Mouse (Mus musculus): ENCODE measurements around the gene Slc35a1.

Gene Slc35a1

DNA sequence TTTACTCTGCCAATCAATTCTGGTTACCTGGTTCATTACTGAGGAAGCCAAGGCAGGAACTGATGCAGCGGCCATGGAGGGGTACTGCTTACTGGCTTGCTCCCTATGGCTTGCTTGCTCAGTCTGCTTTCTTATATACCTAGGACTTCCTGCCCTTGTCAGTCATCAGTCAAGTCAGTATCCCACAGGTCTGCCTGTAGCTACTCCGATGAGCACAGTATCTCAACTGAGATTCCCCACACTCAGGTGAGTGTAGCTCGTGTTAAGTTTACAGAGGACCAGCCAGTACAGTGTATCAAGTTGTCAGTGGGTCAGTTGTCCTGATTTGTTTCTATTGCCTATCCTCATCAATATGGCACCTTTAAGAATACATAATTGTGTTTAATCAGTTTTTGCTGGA lies 46.5 kb downstream of the Slc35a1 start:
- no peak for DNase-seq

DNA sequence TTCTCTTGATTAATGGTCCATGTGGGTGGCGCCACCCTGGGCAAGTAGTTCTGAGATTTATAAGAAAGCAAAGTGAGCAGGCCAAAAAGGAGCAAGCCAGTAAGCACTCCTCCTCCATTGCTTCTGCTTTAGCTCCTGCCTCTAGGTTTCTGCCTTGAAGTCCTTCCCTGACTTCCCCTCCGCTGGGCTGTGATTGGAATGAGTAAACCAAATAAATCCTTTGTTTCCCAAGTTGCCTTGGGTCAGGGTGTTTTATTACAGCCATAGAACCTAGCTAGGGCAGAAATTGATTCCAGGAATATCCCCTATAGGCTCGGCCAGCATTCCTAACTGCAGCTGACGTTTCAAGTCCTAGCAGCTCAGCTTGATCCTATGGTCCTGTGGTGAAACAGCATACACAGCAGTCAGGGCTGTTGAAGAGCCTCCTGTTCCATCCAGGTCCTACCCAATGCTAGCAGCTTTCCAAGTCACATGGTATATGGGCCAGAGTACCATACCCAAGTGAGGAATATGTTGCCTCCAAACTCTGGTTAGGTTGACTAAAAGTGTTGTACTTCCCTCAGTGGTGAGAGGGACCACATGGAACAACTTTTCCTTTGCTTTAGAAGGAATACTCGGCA lies 47.4 kb downstream of the Slc35a1 start:
- no peak for DNase-seq

DNA sequence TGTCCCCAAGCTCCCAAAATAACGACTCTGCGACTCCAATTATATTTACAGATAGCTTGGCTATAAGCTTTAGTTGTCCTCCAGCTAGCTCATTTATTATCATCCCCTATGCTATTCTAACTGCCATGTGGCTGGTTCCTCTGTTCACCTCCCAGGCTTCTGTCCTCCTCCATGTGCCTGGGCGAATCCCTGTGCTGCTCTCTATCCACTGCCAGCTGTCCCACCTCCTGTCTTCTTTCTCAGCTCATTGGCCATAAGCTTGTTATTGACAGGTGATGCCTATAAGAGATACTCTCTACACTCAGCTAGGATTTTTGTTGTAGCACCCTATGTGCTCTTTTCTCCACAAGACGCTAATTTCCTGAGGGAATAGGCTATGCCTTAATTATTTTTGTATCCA lies 49.4 kb downstream of the Slc35a1 start:
- DNase-seq: no peak

DNA sequence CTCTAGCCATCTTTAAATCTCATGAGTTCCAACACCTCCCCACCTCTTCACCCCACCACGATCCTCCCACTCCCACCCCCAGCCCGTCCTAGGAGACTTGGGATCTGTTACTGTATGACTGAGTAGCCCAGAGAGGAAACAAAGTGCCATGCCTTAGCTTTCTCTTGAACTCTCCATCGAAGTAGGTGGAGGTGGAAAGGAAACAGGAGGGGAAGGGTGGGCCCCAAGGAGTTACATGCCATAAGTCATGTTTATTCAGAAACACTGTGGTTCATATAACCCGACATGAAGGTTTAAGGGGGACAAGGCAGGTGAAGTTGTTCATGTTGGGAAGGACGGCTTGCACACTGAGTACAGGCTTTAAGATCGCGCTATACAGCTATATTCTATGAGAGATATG lies 49.9 kb downstream of the Slc35a1 start:
- no peak for DNase-seq

DNA sequence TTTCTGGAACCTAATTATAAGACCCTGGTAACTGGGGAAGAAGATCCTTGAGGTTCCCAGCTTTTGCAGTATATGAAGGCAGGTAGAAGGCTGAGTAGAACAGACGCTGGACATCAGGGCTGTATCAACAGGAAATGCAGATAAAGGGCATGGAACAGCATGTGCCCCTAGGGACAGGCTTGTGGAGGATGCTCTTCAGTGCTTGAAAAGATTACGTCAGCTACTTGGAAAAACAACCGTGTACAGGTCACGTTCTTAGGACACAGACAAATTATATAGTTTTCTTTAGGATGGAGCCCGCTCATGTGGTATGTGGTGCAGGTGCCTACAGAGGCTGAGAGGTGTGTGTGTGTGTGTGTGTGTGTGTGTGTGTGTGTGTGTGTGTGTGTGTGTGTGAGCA lies 51.2 kb downstream of the Slc35a1 start:
- DNase-seq: no peak

DNA sequence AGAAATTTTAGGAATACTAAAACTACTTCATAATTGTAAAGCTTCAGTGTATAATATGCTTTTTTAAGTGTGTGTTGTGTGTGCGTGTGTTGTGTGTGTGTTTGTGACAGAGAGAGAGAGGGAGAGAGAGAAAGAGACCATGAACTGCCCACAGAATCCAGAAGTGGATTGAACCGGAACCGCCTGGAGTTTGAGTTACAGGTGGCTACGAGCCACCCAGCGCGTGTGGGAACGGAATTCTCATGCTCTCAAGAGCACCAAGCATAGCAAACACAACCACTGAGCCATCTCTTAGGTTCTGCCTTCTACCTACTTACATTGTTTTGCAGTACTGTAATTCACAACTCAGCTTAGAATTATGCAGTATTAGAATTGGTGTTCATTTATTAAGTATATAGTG lies 53.1 kb downstream of the Slc35a1 start:
- no peak for DNase-seq

DNA sequence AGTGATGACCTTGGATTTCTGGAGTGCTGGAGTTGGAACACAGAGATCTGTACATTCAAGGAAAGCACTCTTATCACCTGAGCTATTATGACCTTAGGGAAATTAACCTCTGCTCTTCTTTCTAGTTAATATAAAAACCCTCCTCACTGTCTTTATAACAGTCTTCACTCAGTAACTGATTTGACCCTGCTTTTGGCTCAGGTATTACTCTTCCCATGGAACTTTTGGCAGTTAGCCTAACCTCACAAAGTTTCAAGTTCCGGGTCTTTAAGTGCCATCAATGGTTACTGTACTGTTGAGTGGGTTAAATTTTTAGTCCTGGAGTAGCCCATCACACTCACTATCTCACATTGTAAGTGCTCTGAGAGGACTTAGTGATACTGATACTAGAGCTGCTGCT lies 57.3 kb downstream of the Slc35a1 start:
- no peak for DNase-seq

DNA sequence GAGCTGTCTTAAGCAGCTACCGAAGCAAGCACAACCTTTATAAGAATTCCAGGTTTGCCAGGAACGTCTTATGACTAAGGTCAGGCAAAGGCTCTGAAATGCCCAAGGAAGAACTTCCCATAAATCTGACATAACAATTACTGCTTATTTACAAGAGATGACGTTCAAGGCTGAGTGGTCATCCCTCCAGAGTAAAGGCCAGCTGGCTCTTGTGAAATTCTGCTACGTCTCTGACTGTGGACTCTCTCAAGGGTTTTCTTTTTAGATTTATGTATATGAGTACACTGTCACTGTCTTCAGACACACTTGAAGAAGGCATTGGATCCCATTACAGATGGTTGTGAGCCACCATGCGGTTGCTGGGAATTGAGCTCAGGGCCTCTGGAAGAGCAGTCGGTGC lies 60.8 kb downstream of the Slc35a1 start:
- DNase-seq: no peak

DNA sequence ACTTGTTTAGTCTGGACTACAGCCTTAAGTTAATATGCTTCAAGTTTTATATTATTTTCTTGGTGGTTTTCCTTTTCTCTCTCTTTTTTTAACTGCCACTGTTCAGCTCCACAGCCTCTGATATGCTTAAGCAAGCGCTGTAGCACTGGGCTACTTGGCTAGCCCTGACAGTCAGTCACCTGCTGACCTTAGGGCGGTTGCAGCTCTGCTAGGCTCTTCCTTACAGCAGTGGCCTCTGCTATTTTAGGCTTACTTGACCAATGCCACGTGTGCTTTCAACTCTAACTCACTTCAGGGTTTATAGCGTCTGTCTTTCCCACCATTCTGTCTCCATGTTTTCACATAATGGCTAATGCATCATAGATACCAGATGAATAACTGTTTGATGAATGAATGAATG lies 61.7 kb downstream of the Slc35a1 start:
- DNase-seq: no peak

DNA sequence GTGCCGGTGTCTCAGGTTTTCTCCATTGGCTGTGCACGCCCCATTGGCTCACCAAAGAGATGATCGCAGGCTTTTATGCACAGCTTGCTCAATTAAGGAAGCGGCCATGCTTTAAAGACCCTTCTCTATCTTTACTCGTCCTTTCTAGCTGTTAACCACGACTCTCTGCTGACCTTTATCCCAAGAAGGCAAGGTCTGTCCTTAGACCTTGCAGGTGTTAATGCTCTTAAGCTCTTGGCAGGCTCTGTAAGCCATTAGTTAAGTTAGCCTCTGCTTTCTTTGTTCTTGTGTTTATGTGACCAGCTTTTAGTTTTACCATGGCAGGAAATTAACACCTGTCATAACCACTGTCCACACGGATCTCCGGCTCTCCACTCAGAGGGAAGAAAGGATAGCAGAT lies 71.1 kb downstream of the Slc35a1 start:
- no peak for DNase-seq

DNA sequence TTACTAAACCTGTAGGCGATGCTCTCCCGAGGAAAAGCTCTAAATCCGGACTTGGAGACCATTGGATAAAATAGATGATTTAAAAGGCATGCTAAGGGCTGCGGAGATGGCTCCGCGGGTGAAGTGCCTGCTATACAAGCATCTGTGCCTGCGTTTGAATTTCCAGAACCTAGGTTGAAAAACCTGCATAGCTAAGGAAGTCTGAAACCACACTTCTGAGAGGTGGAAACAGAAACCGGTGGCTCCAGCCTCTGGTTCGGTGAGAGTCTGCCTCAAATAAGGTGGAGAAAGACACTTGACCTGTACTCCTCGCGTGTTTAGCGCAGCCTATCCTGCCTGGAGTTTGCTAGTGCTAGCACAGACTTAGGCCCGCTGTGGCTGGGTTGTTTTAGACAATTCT lies 71.9 kb downstream of the Slc35a1 start:
- peak; percentile 18 for DNase-seq

DNA sequence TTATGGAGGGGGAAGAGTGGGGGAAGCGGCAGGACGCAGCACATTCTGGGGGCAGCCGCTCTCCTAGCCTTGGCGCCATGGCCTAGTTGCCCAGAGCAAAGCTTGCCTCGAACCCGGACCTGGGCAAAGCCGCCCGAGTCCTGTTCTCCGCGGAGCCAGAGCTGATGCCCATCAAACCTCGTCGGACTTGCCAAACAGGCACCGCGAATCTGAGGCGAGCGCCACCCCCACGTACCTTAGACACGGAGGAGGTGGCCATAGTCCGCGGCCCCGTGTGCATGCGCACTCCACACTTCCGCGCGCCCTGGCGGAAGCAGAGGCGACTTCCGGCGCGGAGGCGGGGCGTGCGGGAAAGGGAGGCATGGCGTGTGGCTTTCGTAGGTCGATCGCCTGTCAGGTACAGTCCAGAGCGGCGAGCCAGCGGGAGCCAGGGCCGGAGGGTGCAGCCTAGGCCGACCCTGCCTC lies 72.6 kb downstream of the Slc35a1 start, which contains the start of the genes Orc3 and Rars2:
Gene Orc3 (minus strand): TSS at position 315 of the 465 bp plus-strand sequence.
Gene Rars2 (plus strand): TSS at position 328 of the 465 bp plus-strand sequence.
- DNase-seq: peak; percentile 91

DNA sequence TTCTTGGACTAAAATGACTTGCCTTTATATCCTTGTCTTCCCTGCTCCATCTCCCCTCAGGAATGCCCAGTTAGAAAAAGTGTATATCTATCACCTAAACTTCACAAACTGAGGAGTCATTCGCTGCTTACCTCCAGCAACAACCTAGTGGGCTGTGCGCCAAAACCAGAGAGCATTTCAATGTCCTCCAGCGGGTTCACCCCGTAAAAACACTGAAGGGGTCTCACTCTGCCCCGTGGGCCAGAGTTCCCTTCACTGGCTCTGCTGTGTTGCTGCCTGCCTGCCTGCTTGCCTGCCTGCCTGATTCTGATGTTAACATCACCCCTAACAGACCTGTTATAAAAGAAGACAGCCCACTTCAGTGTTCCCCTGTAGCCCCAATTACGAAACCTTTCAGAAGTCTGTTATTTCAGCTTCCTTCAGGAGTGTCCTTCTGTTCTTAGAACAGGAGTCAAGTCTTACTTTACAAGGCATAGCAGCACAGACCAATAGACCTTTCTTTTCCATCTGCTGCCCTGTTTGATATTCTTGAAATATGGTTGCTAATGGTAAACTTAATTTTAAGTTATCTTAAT lies 73.6 kb downstream of the Slc35a1 start:
- no peak for DNase-seq

Measured in thymus, postnatal 25 days (tissue).